Comparison of ENCODE assay signal across 8 mouse cellular contexts in the genomic region with DNA sequence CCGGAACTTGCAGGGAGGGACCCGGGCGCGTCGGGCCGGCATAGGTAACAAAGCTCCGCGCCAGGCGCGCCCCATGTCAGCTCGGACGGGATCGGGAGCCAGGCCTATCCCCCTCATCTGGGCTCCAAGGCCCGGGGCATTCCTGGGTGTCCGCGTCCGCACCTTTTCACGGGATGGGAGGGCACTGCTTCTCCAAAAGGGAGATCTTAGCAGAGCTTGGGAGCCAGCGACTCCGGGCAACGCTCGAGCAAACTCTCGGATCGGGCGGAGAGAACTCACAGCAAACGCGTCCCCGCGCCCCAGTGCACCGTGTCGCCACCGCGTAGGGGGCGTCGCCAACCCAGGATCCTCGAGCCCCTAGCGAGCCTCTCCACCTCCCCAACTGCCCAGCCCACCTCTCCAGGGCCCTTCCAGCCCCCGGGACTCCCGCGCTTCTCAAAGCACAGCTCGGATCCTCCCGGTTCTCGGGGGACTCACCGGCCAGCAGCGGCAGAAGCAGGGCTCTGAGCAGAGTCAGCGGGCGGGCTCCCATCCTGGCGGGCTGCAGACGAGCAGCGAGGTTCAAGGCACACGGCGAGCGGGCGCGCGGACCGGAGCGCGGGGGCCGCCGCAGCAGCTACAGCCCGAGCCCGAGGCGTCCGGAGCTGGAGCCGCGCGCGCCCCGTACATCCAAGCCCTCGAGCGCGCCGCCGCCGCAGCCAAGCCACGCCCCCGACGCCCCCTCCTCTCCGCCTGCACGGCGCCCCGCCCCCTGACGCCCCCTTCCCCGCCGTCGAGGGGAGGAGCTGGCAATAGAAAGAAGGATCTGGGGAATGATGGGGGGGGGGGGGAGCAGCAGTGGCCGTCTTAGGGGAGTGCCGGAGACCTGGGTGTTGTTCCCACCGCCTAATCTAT. TPM values are rescaled to one million over a fixed set of nuclear protein-coding genes. Genes with fewer than 3 reads are reported as not detected.
DNase-seq lines count a peak whose midpoint lies in the region; ATAC-seq and TF ChIP-seq lines count a peak whose summit lies in the region.

A gene (minus strand): TSS at position 714 of the 894 bp plus-strand sequence.

- no peaks in the 10 kb centered on the region; the same call in 1 of the 2 replicates for H3K4me1 ChIP-seq in erythroblast, embryonic 14.5 days (ENCODE audit: control insufficient read depth)
- H3K4me1 ChIP-seq in forebrain, embryonic 13.5 days, result peaks cover 39% of the 10 kb centered on the region
- H3K4me1 ChIP-seq in hindbrain, embryonic 13.5 days (replicated peaks), result peaks cover 46% of the 10 kb centered on the region
- peaks cover 41% of the 10 kb centered on the region for H3K4me1 ChIP-seq in midbrain, embryonic 15.5 days
- H3K4me1 ChIP-seq in testis, adult 2 months (ENCODE audit: control insufficient read depth, insufficient read depth, low read length), result peaks cover 14% of the 10 kb centered on the region

- H3K9ac ChIP-seq in forebrain, embryonic 13.5 days, result peak within 1 kb of the TSS; percentile 98
- H3K9ac ChIP-seq in hindbrain, embryonic 13.5 days, result peak within 1 kb of the TSS; percentile 98
- H3K9ac ChIP-seq in midbrain, embryonic 15.5 days, result peak within 1 kb of the TSS; percentile 90

- DNase-seq in brain, embryonic 14.5 days (ENCODE audit: low read depth), result peak; percentile 97
- DNase-seq in liver, result peak; percentile 84

- H3K27ac ChIP-seq in forebrain, embryonic 13.5 days, result peak within 1 kb of the TSS; percentile 87
- H3K27ac ChIP-seq in hindbrain, embryonic 13.5 days, result peak within 1 kb of the TSS; percentile 95
- H3K27ac ChIP-seq in midbrain, embryonic 15.5 days, result peak within 1 kb of the TSS; percentile 87
- peak within 1 kb of the TSS; percentile 39; the same call in 1 of the 2 replicates for H3K27ac ChIP-seq in testis, adult 2 months (ENCODE audit: control insufficient read depth, insufficient read depth, low read depth, low read length)

- peak; percentile 95 for TF ChIP-seq POLR2A in brain, embryonic 14.5 days (IDR thresholded peaks at IDR 0.05; ENCODE audit: borderline replicate concordance, extremely low read depth, insufficient read depth, insufficient read length, poor library complexity, severe bottlenecking)
- TF ChIP-seq POLR2A in testis, adult 2 months (IDR thresholded peaks at IDR 0.05; ENCODE audit: control insufficient read depth, low read depth, low read length), result no peak

- peaks cover 48% of the 10 kb centered on the region for H3K27me3 ChIP-seq in erythroblast, embryonic 14.5 days (ENCODE audit: control insufficient read depth)
- no peaks in the 10 kb centered on the region for H3K27me3 ChIP-seq in forebrain, embryonic 13.5 days
- H3K27me3 ChIP-seq in hindbrain, embryonic 13.5 days, result no peaks in the 10 kb centered on the region
- H3K27me3 ChIP-seq in midbrain, embryonic 15.5 days (replicated peaks), result no peaks in the 10 kb centered on the region
- no peaks in the 10 kb centered on the region for H3K27me3 ChIP-seq in testis, adult 2 months (ENCODE audit: control insufficient read depth, insufficient read depth, low read length)

- TF ChIP-seq CTCF in brain, embryonic 14.5 days (IDR thresholded peaks at IDR 0.05; ENCODE audit: borderline replicate concordance, extremely low read depth, insufficient read depth, insufficient read length), result no peak
- no peak for TF ChIP-seq CTCF in testis, adult 2 months (IDR thresholded peaks at IDR 0.05; ENCODE audit: control insufficient read depth, insufficient read depth, insufficient replicate concordance, low read depth, low read length)

- under 1% methylated on average over 64 of the region's 90 CpGs for WGBS in forebrain, embryonic 13.5 days
- WGBS in hindbrain, embryonic 13.5 days, result under 1% methylated on average over 82 of the region's 90 CpGs
- under 1% methylated on average over 67 of the region's 90 CpGs for WGBS in midbrain, embryonic 15.5 days

- no peak for ATAC-seq in erythroblast, adult 5-6 weeks (replicated peaks; ENCODE audit: low FRiP score, poor library complexity, severe bottlenecking)
- peak; percentile 82 for ATAC-seq in forebrain, embryonic 13.5 days
- peak; percentile 73 for ATAC-seq in hindbrain, embryonic 13.5 days (ENCODE audit: low FRiP score)
- peak; percentile 82 for ATAC-seq in midbrain, embryonic 15.5 days (replicated peaks)

- H3K36me3 ChIP-seq in erythroblast, embryonic 14.5 days (ENCODE audit: control insufficient read depth), result no peaks in the 10 kb centered on the region; the same call in 1 of the 2 replicates
- peaks cover 32% of the 10 kb centered on the region for H3K36me3 ChIP-seq in forebrain, embryonic 13.5 days (ENCODE audit: poor library complexity, severe bottlenecking)
- H3K36me3 ChIP-seq in hindbrain, embryonic 13.5 days, result peaks cover 27% of the 10 kb centered on the region
- H3K36me3 ChIP-seq in midbrain, embryonic 15.5 days (replicated peaks), result peaks cover 17% of the 10 kb centered on the region
- no peaks in the 10 kb centered on the region for H3K36me3 ChIP-seq in testis, adult 2 months (ENCODE audit: control insufficient read depth, insufficient read depth, low read length)

- peak within 1 kb of the TSS; percentile 55 for H3K4me3 ChIP-seq in erythroblast, embryonic 14.5 days (replicated peaks)
- peak within 1 kb of the TSS; percentile 96 for H3K4me3 ChIP-seq in forebrain, embryonic 13.5 days
- H3K4me3 ChIP-seq in hindbrain, embryonic 13.5 days, result peak within 1 kb of the TSS; percentile 96
- H3K4me3 ChIP-seq in midbrain, embryonic 15.5 days, result peak within 1 kb of the TSS; percentile 70
- peak within 1 kb of the TSS; percentile 73 for H3K4me3 ChIP-seq in testis, adult 2 months (ENCODE audit: control insufficient read depth, low read depth, low read length)

- no peaks in the 10 kb centered on the region; the same call in 1 of the 2 replicates for H3K9me3 ChIP-seq in erythroblast, embryonic 14.5 days (ENCODE audit: control insufficient read depth, low read length)
- no peaks in the 10 kb centered on the region for H3K9me3 ChIP-seq in forebrain, embryonic 13.5 days (replicated peaks)
- H3K9me3 ChIP-seq in hindbrain, embryonic 13.5 days, result no peaks in the 10 kb centered on the region
- H3K9me3 ChIP-seq in midbrain, embryonic 15.5 days, result no peaks in the 10 kb centered on the region

- peak within 1 kb of the TSS; percentile 77 for H3K4me2 ChIP-seq in forebrain, embryonic 13.5 days
- H3K4me2 ChIP-seq in hindbrain, embryonic 13.5 days, result peak within 1 kb of the TSS; percentile 71
- H3K4me2 ChIP-seq in midbrain, embryonic 15.5 days, result peak within 1 kb of the TSS; percentile 72

RNA-seq across cellular contexts. Expression of the gene that starts here (rescaled TPM):
- polyA plus RNA-seq in erythroblast, embryonic 14.5 days (2012), result 0.03 and 0.04 TPM in 2 replicates
- not detected in 2 replicates for total RNA-seq in erythroblast, adult 5-6 weeks (2015; ENCODE audit: low replicate concordance)
- not detected in 2 replicates for total RNA-seq in erythroblast, adult 5-6 weeks (2017; ENCODE audit: low replicate concordance)
- 22.9 and 38.7 TPM in 2 replicates for polyA plus RNA-seq in brain, embryonic 14.5 days (2012; rRNA removed)
- polyA plus RNA-seq in forebrain, embryonic 13.5 days (2015; fragmentation: Nextera tagmentation; extraction: Ambion mirVana), result 32.5 and 35.3 TPM in 2 replicates
- polyA plus RNA-seq in hindbrain, embryonic 13.5 days (2015; fragmentation: Nextera tagmentation; extraction: Ambion mirVana), result 39.9 and 40.7 TPM in 2 replicates
- polyA plus RNA-seq in midbrain, embryonic 15.5 days (2015; fragmentation: Nextera tagmentation; extraction: Ambion mirVana), result 33.6 and 34.8 TPM in 2 replicates
- 3.1 and 3.2 TPM in 2 replicates for polyA plus RNA-seq in testis, adult 2 months (2012; rRNA removed)

Comparison
In these comparisons a context has a peak if more than half of its experiments do, and no peak if none do; other contexts are left out.
1. H3K27ac ChIP-seq: peak in every context shown above with its lines; median percentile 95 in hindbrain, embryonic 13.5 days; 87 in forebrain, embryonic 13.5 days; 87 in midbrain, embryonic 15.5 days; 39 in testis, adult 2 months.